Mouse (Mus musculus) cerebellum, adult 2 months (tissue): ENCODE data around the gene Krtcap3.

Experiments
- CTCF ChIP-seq: fragments of 200-500 bp; IDR thresholded peaks from 2 replicates; pipeline ENCODE4 v1.5.1; 2011; ENCODE audit warnings: low read depth, mild to moderate bottlenecking, control low read depth, low read length, moderate library complexity, borderline replicate concordance; ENCODE audit not compliant: insufficient read depth
- POLR2A ChIP-seq: fragments of 200-500 bp; IDR thresholded peaks from 2 replicates; pipeline ENCODE4 v1.6.1; 2011; ENCODE audit warnings: low read length, control low read depth, borderline replicate concordance; ENCODE audit not compliant: insufficient read depth

DNA sequence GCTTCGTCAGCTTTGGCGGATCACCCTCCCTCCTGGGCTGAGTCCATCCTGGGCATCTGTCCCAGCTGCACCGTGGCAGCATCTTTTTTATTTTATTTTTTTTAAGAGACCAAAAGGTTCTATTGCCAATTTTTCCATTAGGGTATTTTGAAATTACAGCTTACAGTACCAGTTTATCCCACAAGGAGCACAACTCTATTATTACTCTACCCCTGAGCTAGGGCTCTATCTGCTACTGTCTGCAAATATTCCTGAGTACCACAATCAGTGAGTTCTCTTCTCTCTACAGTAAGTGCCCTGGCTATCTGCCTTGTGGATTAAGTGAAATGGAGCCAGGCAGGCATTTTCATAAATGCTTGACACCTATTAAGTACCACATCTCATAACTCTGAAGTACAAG is 37.2 kb downstream of the Krtcap3 start:
- TF ChIP-seq POLR2A = no peak
- TF ChIP-seq CTCF = no peak
